Mouse (Mus musculus): ENCODE measurements around the gene Olfr1087. TPM values are rescaled to one million over a fixed set of nuclear protein-coding genes. Genes with fewer than 3 reads are reported as not detected.
"Not testable (repeated sequence)": the region's sequence is repeated elsewhere in the genome, so short reads cannot be mapped to it uniquely, and the experiment has no call there.

The Olfr1087 gene
- total RNA-seq (2015; ENCODE audit: low replicate concordance) (not detected in 2 replicates), total RNA-seq (2017; ENCODE audit: low replicate concordance) (not detected in 2 replicates)

- no peak for ATAC-seq (replicated peaks; ENCODE audit: low FRiP score, poor library complexity, severe bottlenecking)
Observed at GRCm38 (mm10) chr2:86698295-86698694, at the start of gene Olfr1087. Olfr1087 (minus strand) TSS chr2:86698395.

DNA sequence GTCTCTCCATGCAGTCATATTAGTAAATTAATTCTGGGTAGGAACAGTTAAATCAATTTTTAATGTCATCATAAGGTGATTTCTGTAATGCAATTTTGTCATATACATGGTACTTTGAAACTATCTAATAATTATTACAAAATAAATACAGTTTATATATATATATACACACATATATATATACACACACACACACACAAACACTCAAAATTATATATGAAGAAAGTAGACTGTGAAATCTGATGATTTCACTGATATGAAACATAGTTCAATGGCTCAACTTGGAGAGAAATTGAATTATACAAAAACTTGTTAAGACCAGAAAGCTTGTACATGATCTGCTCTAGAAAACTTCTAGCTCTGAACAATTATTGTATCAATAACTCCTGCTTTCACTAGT lies 35.4 kb upstream of the Olfr1087 start, which contains the start of gene Olfr1089:
Gene Olfr1089 (minus strand): TSS at position 101 of the 400 bp plus-strand sequence.
- ATAC-seq (replicated peaks; ENCODE audit: low FRiP score, poor library complexity, severe bottlenecking): no peak

- no peak for ATAC-seq (replicated peaks; ENCODE audit: low FRiP score, poor library complexity, severe bottlenecking)
Observed at GRCm38 (mm10) chr2:86679992-86680391, 18.2 kb downstream of the Olfr1087 start, which contains the start of gene Olfr1086. Olfr1086 (minus strand) TSS chr2:86680092.

DNA sequence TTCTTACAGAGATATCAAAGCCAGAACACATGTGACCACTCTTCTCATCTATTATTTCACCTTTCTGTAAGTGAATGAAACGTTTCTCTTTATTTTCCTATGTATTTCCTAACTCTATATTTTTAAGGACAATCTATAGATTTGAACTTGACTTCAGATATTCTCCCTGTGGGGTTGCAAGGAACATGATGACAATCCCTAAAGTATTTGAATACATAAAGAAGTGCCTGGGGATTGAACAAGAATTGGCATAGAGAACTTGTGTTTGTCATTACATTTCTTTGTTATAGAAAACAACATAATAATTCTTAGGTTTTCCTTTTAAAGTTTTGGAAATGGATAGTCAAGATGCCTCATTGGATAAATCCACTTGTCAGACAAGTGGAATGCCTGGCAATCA lies 36.3 kb downstream of the Olfr1087 start, which contains the start of gene Olfr1085:
Gene Olfr1085 (minus strand): TSS at position 101 of the 400 bp plus-strand sequence.
- no peak for ATAC-seq (replicated peaks; ENCODE audit: low FRiP score, poor library complexity, severe bottlenecking)

DNA sequence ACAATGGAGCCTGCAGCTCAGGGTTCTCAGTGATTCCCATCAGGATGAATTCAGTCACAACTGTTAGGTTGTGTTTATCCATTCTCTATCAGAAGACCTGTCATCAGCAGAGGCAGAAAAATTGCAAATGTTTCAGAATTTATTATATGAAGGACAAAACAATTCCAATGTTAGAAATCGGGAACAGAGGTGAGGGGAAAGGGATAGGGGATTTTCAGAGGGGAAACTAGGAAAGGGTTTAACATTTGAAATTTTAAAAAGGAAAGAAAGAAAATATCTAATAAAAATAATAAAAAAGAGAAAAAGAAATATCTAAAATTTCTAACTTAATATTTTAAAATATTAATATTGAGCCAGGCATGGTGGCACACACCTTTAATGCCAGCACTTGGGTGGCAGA lies 58.6 kb downstream of the Olfr1087 start, which contains the start of gene Olfr1084:
Gene Olfr1084 (minus strand): TSS at position 101 of the 400 bp plus-strand sequence.
- not testable (repeated sequence) for ATAC-seq (replicated peaks; ENCODE audit: low FRiP score, poor library complexity, severe bottlenecking)

Other genes with a start within 250 kb of the Olfr1087 start
- not detected in 2 replicates for gene Olfr1065, start 247.8 kb downstream of the Olfr1087 start, total RNA-seq (2015; ENCODE audit: low replicate concordance)
- gene Olfr1065, start 247.8 kb downstream of the Olfr1087 start, total RNA-seq (2017; ENCODE audit: low replicate concordance): not detected in 2 replicates
- gene Olfr1066, start 242.1 kb downstream of the Olfr1087 start, total RNA-seq (2015; ENCODE audit: low replicate concordance): not detected in 2 replicates
- gene Olfr1066, start 242.1 kb downstream of the Olfr1087 start, total RNA-seq (2017; ENCODE audit: low replicate concordance): not detected in 2 replicates
- gene Olfr228, start 211.0 kb downstream of the Olfr1087 start, total RNA-seq (2015; ENCODE audit: low replicate concordance): not detected in 2 replicates
- not detected in 2 replicates for gene Olfr228, start 211.0 kb downstream of the Olfr1087 start, total RNA-seq (2017; ENCODE audit: low replicate concordance)
- not detected in 2 replicates for gene Olfr1076, start 189.9 kb downstream of the Olfr1087 start, total RNA-seq (2015; ENCODE audit: low replicate concordance)
- not detected in 2 replicates for gene Olfr1076, start 189.9 kb downstream of the Olfr1087 start, total RNA-seq (2017; ENCODE audit: low replicate concordance)
- gene Olfr1079, start 155.9 kb downstream of the Olfr1087 start, total RNA-seq (2015; ENCODE audit: low replicate concordance): not detected in 2 replicates
- gene Olfr1079, start 155.9 kb downstream of the Olfr1087 start, total RNA-seq (2017; ENCODE audit: low replicate concordance): not detected in 2 replicates
- not detected in 2 replicates for gene Olfr1080, start 140.2 kb downstream of the Olfr1087 start, total RNA-seq (2015; ENCODE audit: low replicate concordance)
- gene Olfr1080, start 140.2 kb downstream of the Olfr1087 start, total RNA-seq (2017; ENCODE audit: low replicate concordance): not detected in 2 replicates
- not detected in 2 replicates for gene Olfr1082, start 99.4 kb downstream of the Olfr1087 start, total RNA-seq (2015; ENCODE audit: low replicate concordance)
- not detected in 2 replicates for gene Olfr1082, start 99.4 kb downstream of the Olfr1087 start, total RNA-seq (2017; ENCODE audit: low replicate concordance)
- not detected in 2 replicates for gene Olfr1084, start 58.7 kb downstream of the Olfr1087 start, total RNA-seq (2015; ENCODE audit: low replicate concordance)
- not detected in 2 replicates for gene Olfr1084, start 58.7 kb downstream of the Olfr1087 start, total RNA-seq (2017; ENCODE audit: low replicate concordance)
- not detected in 2 replicates for gene Olfr1085, start 36.4 kb downstream of the Olfr1087 start, total RNA-seq (2015; ENCODE audit: low replicate concordance)
- not detected in 2 replicates for gene Olfr1085, start 36.4 kb downstream of the Olfr1087 start, total RNA-seq (2017; ENCODE audit: low replicate concordance)
- gene Olfr1086, start 18.3 kb downstream of the Olfr1087 start, total RNA-seq (2015; ENCODE audit: low replicate concordance): not detected in 2 replicates
- gene Olfr1086, start 18.3 kb downstream of the Olfr1087 start, total RNA-seq (2017; ENCODE audit: low replicate concordance): not detected in 2 replicates
- not detected in 2 replicates for gene Olfr1089, start 35.3 kb upstream of the Olfr1087 start, total RNA-seq (2015; ENCODE audit: low replicate concordance)
- not detected in 2 replicates for gene Olfr1089, start 35.3 kb upstream of the Olfr1087 start, total RNA-seq (2017; ENCODE audit: low replicate concordance)
- gene Olfr1090, start 60.6 kb upstream of the Olfr1087 start, total RNA-seq (2015; ENCODE audit: low replicate concordance): not detected in 2 replicates
- not detected in 2 replicates for gene Olfr1090, start 60.6 kb upstream of the Olfr1087 start, total RNA-seq (2017; ENCODE audit: low replicate concordance)
- not detected in 2 replicates for gene Olfr1093, start 84.1 kb upstream of the Olfr1087 start, total RNA-seq (2015; ENCODE audit: low replicate concordance)
- not detected in 2 replicates for gene Olfr1093, start 84.1 kb upstream of the Olfr1087 start, total RNA-seq (2017; ENCODE audit: low replicate concordance)
- not detected in 2 replicates for gene Olfr141, start 111.6 kb upstream of the Olfr1087 start, total RNA-seq (2015; ENCODE audit: low replicate concordance)
- not detected in 2 replicates for gene Olfr141, start 111.6 kb upstream of the Olfr1087 start, total RNA-seq (2017; ENCODE audit: low replicate concordance)
- not detected in 2 replicates for gene Olfr1094, start 126.3 kb upstream of the Olfr1087 start, total RNA-seq (2015; ENCODE audit: low replicate concordance)
- not detected in 2 replicates for gene Olfr1094, start 126.3 kb upstream of the Olfr1087 start, total RNA-seq (2017; ENCODE audit: low replicate concordance)
- not detected in 2 replicates for gene Olfr1095, start 153.3 kb upstream of the Olfr1087 start, total RNA-seq (2015; ENCODE audit: low replicate concordance)
- gene Olfr1095, start 153.3 kb upstream of the Olfr1087 start, total RNA-seq (2017; ENCODE audit: low replicate concordance): not detected in 2 replicates
- gene Gm13723, start 176.4 kb upstream of the Olfr1087 start, total RNA-seq (2015; ENCODE audit: low replicate concordance): not detected in 2 replicates
- gene Gm13723, start 176.4 kb upstream of the Olfr1087 start, total RNA-seq (2017; ENCODE audit: low replicate concordance): not detected in 2 replicates
- not detected in 2 replicates for gene Olfr1097, start 193.8 kb upstream of the Olfr1087 start, total RNA-seq (2015; ENCODE audit: low replicate concordance)
- not detected in 2 replicates for gene Olfr1097, start 193.8 kb upstream of the Olfr1087 start, total RNA-seq (2017; ENCODE audit: low replicate concordance)
- gene Olfr1098, start 226.2 kb upstream of the Olfr1087 start, total RNA-seq (2015; ENCODE audit: low replicate concordance): not detected in 2 replicates
- gene Olfr1098, start 226.2 kb upstream of the Olfr1087 start, total RNA-seq (2017; ENCODE audit: low replicate concordance): not detected in 2 replicates

Measured in erythroblast, adult 5-6 weeks (primary cell).